Mouse (Mus musculus) E14TG2a.4 (cell line): ENCODE results near the gene Mef2d.

Experiments
- CTCF ChIP-seq: conservative IDR thresholded peaks from 2 replicates; pipeline ENCODE4 v1.5.1; 2014; ENCODE audit warnings: low read length
- NANOG ChIP-seq: IDR thresholded peaks from 2 replicates; pipeline ENCODE4 v1.6.1; 2014; ENCODE audit warnings: borderline replicate concordance, low read length, mixed read lengths
- POU5F1 ChIP-seq: IDR thresholded peaks from 2 replicates; pipeline ENCODE4 v1.6.1; 2014; ENCODE audit warnings: low read length, borderline replicate concordance

GRCm38 (mm10) chr3:88207451-88208100 lies 65.4 kb downstream of the Mef2d start:
- TF ChIP-seq CTCF (no peak), NANOG (no peak), POU5F1 (no peak)
